Mouse (Mus musculus) c-Kit-positive CD71-positive TER-119-negative erythroid progenitor cells, embryonic 14.5 days (primary cell): ENCODE data around the gene Itga10.
"Not testable (repeated sequence)": the region's sequence is repeated elsewhere in the genome, so short reads cannot be mapped to it uniquely, and the experiment has no call there.

ENCODE experiments used
- DNase-seq: peaks from one replicate; pipeline ENCODE4 v3.0.0-alpha.2; 2013; ENCODE audit warnings: low read depth

Itga10 gene

DNA sequence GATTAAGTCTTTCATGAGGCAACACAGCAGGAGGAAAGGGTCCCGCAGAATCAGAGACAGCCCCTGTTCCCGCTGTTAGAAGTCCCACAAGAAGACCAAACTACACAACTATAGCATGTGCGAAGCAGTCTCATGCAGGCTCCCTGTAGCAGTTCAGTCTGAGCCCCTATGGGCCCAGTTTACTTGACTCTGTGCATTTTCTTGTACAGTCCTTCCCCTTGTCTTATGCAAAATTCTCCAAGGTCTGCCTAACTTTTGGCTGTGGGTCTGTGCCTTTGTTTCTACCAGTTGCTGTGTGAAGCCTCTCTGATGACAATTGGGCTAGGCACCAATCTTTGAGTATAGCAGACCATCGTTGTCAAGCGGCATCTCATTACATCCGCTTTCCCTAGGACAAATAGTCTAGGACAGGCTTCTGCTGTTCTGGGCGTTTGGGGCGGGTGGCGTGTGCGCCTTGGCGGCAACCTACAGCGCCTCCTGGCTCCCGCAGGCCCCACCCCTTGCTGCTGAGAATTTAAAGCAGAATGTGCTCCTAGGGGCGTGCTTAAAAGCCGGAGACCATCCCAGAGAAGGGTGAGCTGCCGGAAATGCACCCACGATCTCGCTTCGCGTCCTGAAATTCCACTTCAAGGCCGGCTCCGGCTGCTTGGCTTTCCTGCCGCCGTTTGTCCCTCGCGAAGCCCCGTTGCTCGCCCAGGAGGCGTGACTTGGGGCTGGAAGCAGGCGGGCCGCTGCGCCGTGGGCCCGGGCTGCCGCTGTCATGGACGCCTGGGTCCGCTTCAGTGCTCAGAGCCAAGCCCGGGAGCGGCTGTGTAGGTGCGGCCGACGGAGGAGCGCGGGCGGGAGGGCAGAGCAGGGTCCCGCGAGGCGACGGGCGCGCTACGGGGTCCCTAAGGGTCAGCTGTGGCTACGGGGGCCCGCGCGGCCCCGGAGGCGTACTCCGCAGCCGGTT lies 10.2 kb upstream of the Itga10 start, which contains the start of the genes Pex11b and Gm42957:
TSS of gene Pex11b (plus strand) at position 449 of the 952 bp plus-strand sequence.
TSS of gene Gm42957 (plus strand) at position 547 of the 952 bp plus-strand sequence.
- DNase-seq = peak; percentile 72

- DNase-seq = peak; percentile 16
Measured at GRCm38 (mm10) chr3:96635906-96636305, 9.5 kb upstream of the Itga10 start.

- no peak for DNase-seq
Measured at GRCm38 (mm10) chr3:96636448-96636847, 8.9 kb upstream of the Itga10 start.

GRCm38 (mm10) chr3:96639219-96639618 lies 6.2 kb upstream of the Itga10 start:
- DNase-seq = peak; percentile 61

- no peak for DNase-seq
Measured at GRCm38 (mm10) chr3:96647365-96647764, 2.0 kb downstream of the Itga10 start.

DNA sequence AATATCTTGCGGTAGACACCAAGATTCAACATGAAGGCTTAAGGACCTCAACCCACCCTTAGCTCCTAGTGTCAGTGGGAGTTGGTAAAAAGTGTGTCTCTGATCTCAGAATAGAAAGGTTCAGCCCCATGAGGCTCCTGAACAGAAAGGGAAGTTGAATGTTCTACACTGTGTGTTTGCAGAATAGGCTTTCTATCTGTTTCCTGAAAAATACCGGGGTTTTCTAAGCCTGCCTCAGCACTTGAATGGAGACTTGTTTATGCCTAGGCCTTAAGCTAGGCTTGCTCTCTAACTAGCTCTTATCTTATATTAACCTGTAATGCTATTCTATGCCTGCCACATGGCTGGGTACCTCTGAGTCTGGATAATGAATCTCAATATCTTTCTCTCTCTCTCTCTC lies 15.5 kb downstream of the Itga10 start:
- DNase-seq = no peak

DNA sequence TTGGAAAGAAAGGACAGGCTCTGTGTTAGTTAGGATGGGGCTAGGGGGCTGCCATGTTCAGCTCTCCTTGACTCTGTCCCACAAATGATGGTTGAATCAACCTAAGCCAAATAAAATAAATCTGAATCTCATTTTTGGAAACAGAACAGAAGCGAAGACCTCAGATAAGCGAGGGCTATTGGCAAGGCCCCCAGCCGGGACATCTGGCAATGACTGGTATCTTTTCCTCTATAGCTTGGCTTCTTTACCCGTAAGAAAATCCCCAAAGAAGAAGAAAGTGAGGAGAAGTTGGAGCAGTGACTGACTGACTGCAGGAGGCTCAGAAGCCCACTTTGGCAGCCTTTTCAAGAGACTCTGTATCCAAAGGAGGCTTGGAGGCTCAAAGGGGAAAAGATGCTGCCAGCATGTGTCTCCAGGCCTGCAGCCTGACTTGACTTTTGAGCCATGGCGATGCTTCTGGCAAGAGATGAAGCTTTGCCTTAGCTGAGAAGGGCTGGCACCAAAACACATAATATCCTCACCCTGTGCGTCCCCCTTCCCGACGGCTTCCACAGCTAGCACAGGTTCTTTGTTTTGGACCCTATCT lies 17.4 kb downstream of the Itga10 start:
- no peak for DNase-seq

DNA sequence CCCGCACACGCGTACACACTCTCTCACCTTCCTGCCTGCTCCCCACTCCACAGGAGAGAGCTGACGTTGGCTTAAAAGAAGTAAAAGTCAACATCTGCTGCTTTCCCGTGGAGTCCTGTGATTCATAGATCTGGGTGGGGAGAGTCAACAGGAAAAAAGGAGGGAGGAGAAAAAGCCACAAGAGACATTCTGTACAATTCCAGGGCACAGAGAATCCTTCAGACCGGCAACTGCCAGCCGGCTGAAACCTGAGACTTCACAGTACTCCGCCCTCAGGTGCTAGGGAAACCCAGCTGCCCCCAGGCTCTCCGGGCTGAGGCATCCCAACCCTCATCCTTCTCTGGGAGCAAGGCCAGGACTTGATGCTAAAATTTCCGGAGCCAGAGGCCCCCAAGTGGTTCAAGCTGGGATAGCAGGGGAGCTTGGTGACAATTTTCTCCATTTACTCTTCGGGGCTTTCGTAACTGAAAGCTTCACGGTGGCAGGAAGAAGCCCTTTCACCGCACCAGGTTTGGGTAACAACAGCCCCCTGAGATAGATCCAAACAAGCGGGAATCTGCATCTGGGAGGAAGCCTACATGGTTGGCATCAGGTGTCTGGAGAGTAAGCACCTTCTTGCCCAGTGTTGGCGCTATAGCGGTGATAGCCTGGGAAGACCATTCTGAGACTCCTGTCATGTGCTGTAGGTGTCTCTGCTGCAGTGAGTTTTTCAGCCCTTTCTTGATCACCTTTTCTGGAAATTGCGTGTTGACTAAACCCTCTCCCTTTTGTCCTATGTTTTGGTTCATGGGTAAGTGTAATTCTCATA lies 18.3 kb downstream of the Itga10 start:
- peak; percentile 64 for DNase-seq

DNA sequence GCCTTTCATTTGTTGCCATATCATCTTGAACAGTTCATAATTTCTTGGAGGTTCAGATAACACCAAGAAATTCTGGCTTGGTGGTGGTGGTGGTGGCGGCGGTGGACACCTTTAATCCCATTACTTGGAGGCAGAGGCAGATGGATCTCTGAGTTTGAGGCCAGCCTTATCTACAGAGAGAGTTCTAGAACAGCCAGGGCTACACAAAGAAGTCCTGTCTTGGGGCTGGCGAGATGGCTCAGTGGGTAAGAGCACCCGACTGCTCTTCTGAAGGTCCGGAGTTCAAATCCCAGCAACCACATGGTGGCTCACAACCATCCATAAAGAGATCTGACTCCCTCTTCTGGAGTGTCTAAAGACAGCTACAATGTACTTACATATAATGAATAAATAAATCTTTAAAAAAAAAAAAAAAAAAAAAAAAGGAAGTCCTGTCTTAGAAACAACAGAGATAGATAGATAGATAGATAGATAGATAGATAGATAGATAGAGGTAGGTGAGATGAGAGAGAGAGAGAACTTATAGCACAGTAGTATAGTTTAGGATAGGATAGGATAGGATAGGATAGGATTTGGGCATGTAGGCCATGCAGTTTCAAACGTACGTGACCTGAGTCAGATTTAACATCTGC lies 20.5 kb downstream of the Itga10 start:
- not testable (repeated sequence) for DNase-seq

GRCm38 (mm10) chr3:96666916-96667315 lies 21.5 kb downstream of the Itga10 start:
- DNase-seq = no peak

DNA sequence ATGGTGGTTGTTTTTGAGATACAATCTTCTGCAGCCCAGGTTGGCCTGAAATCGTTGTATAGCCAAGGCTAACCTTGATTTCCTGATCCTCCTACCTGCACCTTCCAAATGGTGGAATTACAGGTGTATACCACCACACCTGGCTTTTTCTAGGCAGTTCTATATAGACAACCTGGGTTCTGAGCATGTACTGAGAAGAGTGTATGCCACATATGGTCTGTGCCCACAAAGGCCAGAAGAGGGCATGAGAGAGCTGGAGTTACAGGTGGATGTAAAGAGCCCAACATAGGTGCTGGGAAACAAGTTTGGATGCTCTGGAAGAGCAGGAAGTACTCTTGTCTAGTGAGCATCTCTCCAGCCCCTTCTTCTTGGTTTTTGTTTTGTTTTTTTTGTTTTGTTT lies 21.9 kb downstream of the Itga10 start:
- no peak for DNase-seq

- DNase-seq = no peak
Measured at GRCm38 (mm10) chr3:96668424-96669067, 23.2 kb downstream of the Itga10 start.

GRCm38 (mm10) chr3:96669727-96670468 lies 24.5 kb downstream of the Itga10 start, which contains the start of gene Ankrd35:
TSS of gene Ankrd35 (plus strand) at chr3:96670131.
- DNase-seq = peak; percentile 77

DNA sequence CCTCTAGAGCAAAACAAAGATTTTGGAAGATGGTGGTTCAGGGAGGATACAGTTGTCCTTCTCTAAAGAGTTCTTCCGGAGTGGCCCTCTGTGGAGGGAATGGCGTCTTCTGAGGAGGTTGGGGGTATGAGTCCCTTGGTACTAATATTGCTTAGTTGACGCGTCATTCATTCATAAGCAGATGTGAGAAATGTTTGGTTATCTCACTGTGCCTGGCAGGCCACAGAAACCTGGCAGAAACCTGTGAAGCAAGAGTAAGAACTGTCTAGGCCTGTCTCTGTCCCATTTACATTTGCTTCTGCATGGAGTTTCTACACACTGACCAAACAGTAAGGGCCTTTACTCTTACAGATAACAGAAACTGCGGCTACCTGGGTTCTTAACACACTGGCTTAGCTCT lies 26.1 kb downstream of the Itga10 start:
- DNase-seq = no peak

DNA sequence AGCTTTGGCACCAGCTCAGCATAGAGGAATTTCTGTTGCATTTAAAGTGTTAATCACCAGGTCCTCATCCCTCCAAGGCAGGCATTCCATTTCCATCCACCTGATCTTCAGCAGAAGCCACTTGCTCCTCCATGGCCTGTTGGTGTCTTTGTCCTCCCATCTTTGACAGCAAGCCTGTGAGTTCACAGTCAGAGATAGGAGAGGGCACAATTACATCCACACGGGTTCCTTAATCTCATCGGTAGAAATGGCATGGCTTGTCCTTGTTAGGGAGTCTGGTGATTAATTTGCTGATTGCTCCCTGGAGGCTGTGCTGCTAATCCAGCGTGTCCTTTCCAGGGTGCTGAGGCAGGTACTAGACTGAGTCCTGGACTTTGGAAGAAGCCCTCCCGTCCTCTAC lies 28.1 kb downstream of the Itga10 start:
- DNase-seq = no peak

- no peak for DNase-seq
Measured at GRCm38 (mm10) chr3:96674442-96674841, 29.1 kb downstream of the Itga10 start.

GRCm38 (mm10) chr3:96675171-96675570 lies 29.8 kb downstream of the Itga10 start:
- no peak for DNase-seq

GRCm38 (mm10) chr3:96675690-96676089 lies 30.3 kb downstream of the Itga10 start:
- DNase-seq = no peak

- no peak for DNase-seq
Measured at GRCm38 (mm10) chr3:96678456-96678855, 33.1 kb downstream of the Itga10 start.

DNA sequence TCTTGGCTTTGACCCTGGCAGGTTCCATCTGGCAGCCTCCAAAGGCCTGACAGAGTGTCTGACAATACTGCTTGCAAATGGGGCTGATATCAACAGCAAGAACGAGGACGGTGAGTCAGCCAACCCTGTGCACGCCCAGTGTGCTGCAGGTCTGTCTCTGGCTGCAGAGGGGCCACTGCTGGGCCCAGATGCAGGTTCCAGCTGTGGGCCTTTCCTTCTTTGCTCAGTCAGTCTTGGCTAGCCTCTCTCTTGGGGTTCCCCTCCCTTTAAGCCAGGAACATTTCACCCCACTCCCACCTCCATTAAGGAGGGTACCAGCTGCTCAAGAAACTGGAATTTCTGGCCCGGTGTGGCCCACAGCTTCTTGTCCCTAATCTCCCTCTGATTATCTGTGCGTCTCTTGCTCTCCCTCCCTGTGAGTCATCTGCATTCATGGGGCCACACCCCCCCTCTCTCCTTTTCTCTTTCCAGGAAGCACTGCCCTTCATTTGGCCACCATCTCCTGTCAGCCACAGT lies 33.8 kb downstream of the Itga10 start:
- peak; percentile 50 for DNase-seq
